Mouse (Mus musculus): ENCODE data around the gene Chd1.

- no peak for TF ChIP-seq CTCF (IDR thresholded peaks at IDR 0.05; ENCODE audit: low read depth, low read length)
- no peak for TF ChIP-seq POLR2A (IDR thresholded peaks at IDR 0.05; ENCODE audit: borderline replicate concordance, low read depth, low read length)
Measured at GRCm38 (mm10) chr17:15812136-15812778, 107.5 kb downstream of the Chd1 start.
